Mouse (Mus musculus) stomach, postnatal 0 days (tissue): ENCODE results near the gene Hoxd11.

ENCODE experiments used
- CTCF ChIP-seq: IDR thresholded peaks from 2 replicates; pipeline ENCODE4 v1.5.1; 2016; ENCODE audit warnings: antibody characterized with exemption, low read depth, mild to moderate bottlenecking, moderate library complexity
- EP300 ChIP-seq: optimal IDR thresholded peaks from 2 replicates; pipeline ENCODE3; 2016; ENCODE audit warnings: antibody characterized with exemption

GRCm38 (mm10) chr2:74669650-74670235, 9.6 kb upstream of the Hoxd11 start:
- TF ChIP-seq CTCF (no peak), EP300 (no peak)
